Mouse (Mus musculus) limb, embryonic 14.5 days (tissue): ENCODE results near the gene Chrnb1. TPM values are rescaled to one million over a fixed set of nuclear protein-coding genes. Genes with fewer than 3 reads are reported as not detected.

Source experiments
- ATAC-seq: fragments of 200-750 bp; cut with Nextera tagmentation; 2 replicates; pipeline ENCODE4 v1.8.0; 2017; ENCODE audit warnings: low read depth, moderate number of reproducible peaks, moderate TSS enrichment; ENCODE audit not compliant: low FRiP score
- DNase-seq: peaks from one replicate; pipeline ENCODE4 v3.0.0-alpha.2; 2015; ENCODE audit warnings: low spot score
- H3K27ac ChIP-seq: fragments of 300-500 bp; sonication (generic); replicated peaks from 2 replicates; pipeline ENCODE4 v1.5.1; 2014; ENCODE audit warnings: low read depth, mild to moderate bottlenecking, low read length, moderate library complexity, mixed read lengths
- H3K27me3 ChIP-seq: fragments of 300-500 bp; sonication (generic); 2 replicates; pipeline ENCODE4 v1.6.1; 2014; ENCODE audit warnings: low read length, mixed read lengths; ENCODE audit not compliant: control insufficient read depth, insufficient read depth
- H3K36me3 ChIP-seq: fragments of 300-500 bp; sonication (generic); 2 replicates; pipeline ENCODE4 v1.6.1; 2014; ENCODE audit warnings: mild to moderate bottlenecking, low read length, moderate library complexity, mixed read lengths; ENCODE audit not compliant: control insufficient read depth, insufficient read depth
- H3K4me1 ChIP-seq: fragments of 300-500 bp; sonication (generic); 2 replicates; pipeline ENCODE4 v1.6.1; 2014; ENCODE audit warnings: antibody characterized with exemption, low read length, mixed read lengths; ENCODE audit not compliant: control insufficient read depth, insufficient read depth
- H3K4me2 ChIP-seq: fragments of 300-500 bp; sonication (generic); replicated peaks from 2 replicates; pipeline ENCODE4 v1.6.1; 2014; ENCODE audit warnings: low read depth, mild to moderate bottlenecking, low read length, moderate library complexity; ENCODE audit not compliant: severe bottlenecking
- H3K4me3 ChIP-seq: fragments of 300-500 bp; sonication (generic); replicated peaks from 2 replicates; pipeline ENCODE4 v1.5.1; 2014; ENCODE audit warnings: low read length
- H3K9ac ChIP-seq: fragments of 300-500 bp; sonication (generic); 2 replicates; pipeline ENCODE4 v1.6.1; 2014; ENCODE audit warnings: mild to moderate bottlenecking, low read depth, low read length, moderate library complexity; ENCODE audit not compliant: severe bottlenecking
- H3K9me3 ChIP-seq: fragments of 300-500 bp; sonication (generic); 2 replicates; pipeline ENCODE4 v1.6.1; 2016; ENCODE audit warnings: low read length; ENCODE audit not compliant: control insufficient read depth
- POLR2A ChIP-seq: fragments of 200-500 bp; IDR thresholded peaks from 2 replicates; pipeline ENCODE4 v1.8.0; 2012; ENCODE audit warnings: inconsistent platforms, mild to moderate bottlenecking, moderate library complexity, borderline replicate concordance; ENCODE audit not compliant: insufficient read depth, insufficient read length; ENCODE audit errors: extremely low read depth
- WGBS: fragments of 180-500 bp; shearing (Covaris S2); extraction: QIAGEN DNeasy Blood & Tissue Kit; methylation state at CpG from one replicate; pipeline ENCODE4 v1.1.7; 2014; 5-methylcytosine and 5-hydroxymethylcytosine counted together
- polyA plus RNA-seq, 2 experiments: library from polyadenylated mRNA; depleted of rRNA in 1 of 2; stranded (reverse) in 1 of 2; unstranded in 1 of 2; fragments of >200 nt; fragmentation: Nextera tagmentation in 1 of 2; extraction: Ambion mirVana in 1 of 2; gene quantifications; 2 replicates each; pipeline versions ENCODE4 v1.2.1 to v1.2.3; 2012 to 2014

Chrnb1 gene
- polyA plus RNA-seq, 2 experiments: 19.0 to 69.4 TPM

- 35% methylated on average over 15 of the region's 15 CpGs for WGBS
- no peak for TF ChIP-seq POLR2A
Measured at GRCm38 (mm10) chr11:69784793-69785272, 10.9 kb downstream of the Chrnb1 start.

GRCm38 (mm10) chr11:69781828-69782227 is 13.9 kb downstream of the Chrnb1 start:
- no peak for ATAC-seq

More at GRCm38 (mm10) chr11:69784793-69785272, 10.9 kb downstream of the Chrnb1 start:
- DNase-seq (no peak), ATAC-seq (no peak)
- Histone ChIP-seq H3K9me3 (no peaks in the 10 kb centered on the region), H3K4me3 (0 out of 2 replicates have a peak overlapping the region, but pooled peaks have one; percentile 7), H3K36me3 (no peaks in the 10 kb centered on the region), H3K9ac (no peak overlapping the region), H3K27ac (no peak overlapping the region), H3K27me3 (no peaks in the 10 kb centered on the region), H3K4me2 (peak overlapping the region; percentile 15; the same call in 1 of the 2 replicates), H3K4me1 (no peaks in the 10 kb centered on the region)

GRCm38 (mm10) chr11:69778985-69779384 is 16.8 kb downstream of the Chrnb1 start:
- Histone ChIP-seq H3K4me2 (no peak overlapping the region), H3K9ac (no peak overlapping the region), H3K9me3 (no peaks in the 10 kb centered on the region), H3K4me1 (peaks cover 6% of the 10 kb centered on the region), H3K36me3 (peaks cover 29% of the 10 kb centered on the region), H3K4me3 (no peak overlapping the region), H3K27ac (no peak overlapping the region), H3K27me3 (no peaks in the 10 kb centered on the region)
- no peak for ATAC-seq
- no peak for DNase-seq
- 33% methylated on average over 7 of the region's 7 CpGs for WGBS
- no peak for TF ChIP-seq POLR2A

More at GRCm38 (mm10) chr11:69781828-69782227, 13.9 kb downstream of the Chrnb1 start:
- TF ChIP-seq POLR2A: no peak
- Histone ChIP-seq H3K4me2 (no peak overlapping the region), H3K27me3 (no peaks in the 10 kb centered on the region), H3K9me3 (no peaks in the 10 kb centered on the region), H3K9ac (no peak overlapping the region), H3K4me3 (no peak overlapping the region), H3K36me3 (peaks cover 18% of the 10 kb centered on the region), H3K27ac (no peak overlapping the region), H3K4me1 (peaks cover 6% of the 10 kb centered on the region)
- no peak for DNase-seq
- 19% methylated on average over 4 of the region's 4 CpGs for WGBS

GRCm38 (mm10) chr11:69778258-69778982 is 17.3 kb downstream of the Chrnb1 start:
- WGBS: 62% methylated on average over 21 of the region's 23 CpGs
- Histone ChIP-seq H3K27me3 (no peaks in the 10 kb centered on the region), H3K36me3 (peaks cover 29% of the 10 kb centered on the region), H3K9ac (no peak overlapping the region), H3K9me3 (no peaks in the 10 kb centered on the region), H3K27ac (no peak overlapping the region), H3K4me1 (peaks cover 6% of the 10 kb centered on the region), H3K4me2 (no peak overlapping the region), H3K4me3 (no peak overlapping the region)
- no peak for TF ChIP-seq POLR2A
- no peak for ATAC-seq
- DNase-seq: no peak

GRCm38 (mm10) chr11:69777504-69778257 is 18.1 kb downstream of the Chrnb1 start:
- Histone ChIP-seq H3K27me3 (no peaks in the 10 kb centered on the region), H3K9me3 (no peaks in the 10 kb centered on the region), H3K36me3 (peaks cover 29% of the 10 kb centered on the region), H3K9ac (no peak overlapping the region), H3K4me3 (no peak overlapping the region), H3K27ac (no peak overlapping the region), H3K4me2 (no peak overlapping the region), H3K4me1 (peaks cover 6% of the 10 kb centered on the region)
- TF ChIP-seq POLR2A: no peak
- 61% methylated on average over 25 of the region's 26 CpGs for whole genome bisulfite sequencing
- DNase-seq (no peak), ATAC-seq (no peak)
